Mouse (Mus musculus) heart, postnatal 14 days (tissue): ENCODE data around the gene Csrnp2. TPM values are rescaled to one million over a fixed set of nuclear protein-coding genes. Genes with fewer than 3 reads are reported as not detected.
A peak's percentile ranks its signal among the peaks of the same experiment; 100 is the strongest.

ENCODE experiments used
- DNase-seq, 2 experiments: peaks; one replicate each; pipeline ENCODE4 v3.0.0; 2021 to 2022
- intact Hi-C: fragments of 180-260 bp; cut with DNase I; formaldehyde crosslinking; loops from one replicate; pipeline ENCODE4 v1.15.1; 2025
- total RNA-seq, 2 experiments: library from RNA; stranded (reverse); gene quantifications; 2 replicates each; pipeline ENCODE4 v1.2.3; 2021

The Csrnp2 gene
- total RNA-seq, 2 experiments from 2014 or later = 3.1 to 3.2 TPM

- no peak for DNase-seq
- intact Hi-C loops = no loop called here
These were observed 46.7 kb downstream of the Csrnp2 start for GRCm38 (mm10) chr15:100448572-100448971.

GRCm38 (mm10) chr15:100446887-100447286 is 48.4 kb downstream of the Csrnp2 start:
- intact Hi-C loops = no loop called here
- no peak for DNase-seq

GRCm38 (mm10) chr15:100443126-100443922 is 52.0 kb downstream of the Csrnp2 start:
- DNase-seq = peak; percentile 80 to 87
- intact Hi-C loops = loop anchor here (2.0 kb wide), 1 partner anchor 17 kb away; no protein-coding TSS in a partner anchor

GRCm38 (mm10) chr15:100436518-100436917 is 58.8 kb downstream of the Csrnp2 start:
- intact Hi-C loops = no loop called here
- DNase-seq = no peak

- intact Hi-C loops = no loop called here
- DNase-seq = no peak
These were observed 59.2 kb downstream of the Csrnp2 start for GRCm38 (mm10) chr15:100436112-100436511.

GRCm38 (mm10) chr15:100433234-100433633 is 62.1 kb downstream of the Csrnp2 start:
- intact Hi-C loops = no loop called here
- no peak for DNase-seq

GRCm38 (mm10) chr15:100429959-100430565 is 65.2 kb downstream of the Csrnp2 start:
- intact Hi-C loops = no loop called here
- DNase-seq = no peak

Other genes starting within 250 kb of the Csrnp2 start
- not detected for gene Tmprss12, start 214.7 kb downstream of the Csrnp2 start, total RNA-seq
- gene Mettl7a1, start 191.3 kb downstream of the Csrnp2 start, total RNA-seq = 10 to 100 TPM; 29.3 to 40.9 TPM
- not detected for gene Mettl7a3, start 160.6 kb downstream of the Csrnp2 start, total RNA-seq
- gene Methig1, start 142.3 kb downstream of the Csrnp2 start, total RNA-seq = not detected
- gene Mettl7a2, start 142.3 kb downstream of the Csrnp2 start, total RNA-seq = 1 to 10 TPM in 1 of 2 experiments, under 1 TPM in 1; 0.68 to 1.1 TPM
- gene Higd1c, start 130.9 kb downstream of the Csrnp2 start, total RNA-seq = not detected
- gene Gm5475, start 73.3 kb downstream of the Csrnp2 start, total RNA-seq = not detected
- 10 to 100 TPM; 53.6 to 58.2 TPM for gene Slc11a2, start 70.4 kb downstream of the Csrnp2 start, total RNA-seq
- 10 to 100 TPM; 12.8 to 20.4 TPM for gene Letmd1, start 26.5 kb downstream of the Csrnp2 start, total RNA-seq
- 10 to 100 TPM; 14.3 to 15.8 TPM for gene Tfcp2, start 56.5 kb upstream of the Csrnp2 start, total RNA-seq
- gene Pou6f1, start 104.5 kb upstream of the Csrnp2 start, total RNA-seq = 10 to 100 TPM; 13.2 to 14.6 TPM
- 100 to 1,000 TPM; 146 to 158 TPM for gene Dazap2, start 119.9 kb upstream of the Csrnp2 start, total RNA-seq
- 10 to 100 TPM; 14.8 to 17.1 TPM for gene Smagp, start 141.5 kb upstream of the Csrnp2 start, total RNA-seq
- 1 to 10 TPM; 1.8 to 3.9 TPM for gene Bin2, start 174.1 kb upstream of the Csrnp2 start, total RNA-seq
- gene Cela1, start 192.4 kb upstream of the Csrnp2 start, total RNA-seq = 1 to 10 TPM in 1 of 2 experiments, under 1 TPM in 1; 0.51 to 1.1 TPM
- gene Galnt6, start 233.9 kb upstream of the Csrnp2 start, total RNA-seq = 1 to 10 TPM; 1.5 to 1.8 TPM